Mouse (Mus musculus): ENCODE measurements around the gene Eef1akmt3.
"Not testable (repeated sequence)": the region's sequence is repeated elsewhere in the genome, so short reads cannot be mapped to it uniquely, and the experiment has no call there.

The Eef1akmt3 gene

DNA sequence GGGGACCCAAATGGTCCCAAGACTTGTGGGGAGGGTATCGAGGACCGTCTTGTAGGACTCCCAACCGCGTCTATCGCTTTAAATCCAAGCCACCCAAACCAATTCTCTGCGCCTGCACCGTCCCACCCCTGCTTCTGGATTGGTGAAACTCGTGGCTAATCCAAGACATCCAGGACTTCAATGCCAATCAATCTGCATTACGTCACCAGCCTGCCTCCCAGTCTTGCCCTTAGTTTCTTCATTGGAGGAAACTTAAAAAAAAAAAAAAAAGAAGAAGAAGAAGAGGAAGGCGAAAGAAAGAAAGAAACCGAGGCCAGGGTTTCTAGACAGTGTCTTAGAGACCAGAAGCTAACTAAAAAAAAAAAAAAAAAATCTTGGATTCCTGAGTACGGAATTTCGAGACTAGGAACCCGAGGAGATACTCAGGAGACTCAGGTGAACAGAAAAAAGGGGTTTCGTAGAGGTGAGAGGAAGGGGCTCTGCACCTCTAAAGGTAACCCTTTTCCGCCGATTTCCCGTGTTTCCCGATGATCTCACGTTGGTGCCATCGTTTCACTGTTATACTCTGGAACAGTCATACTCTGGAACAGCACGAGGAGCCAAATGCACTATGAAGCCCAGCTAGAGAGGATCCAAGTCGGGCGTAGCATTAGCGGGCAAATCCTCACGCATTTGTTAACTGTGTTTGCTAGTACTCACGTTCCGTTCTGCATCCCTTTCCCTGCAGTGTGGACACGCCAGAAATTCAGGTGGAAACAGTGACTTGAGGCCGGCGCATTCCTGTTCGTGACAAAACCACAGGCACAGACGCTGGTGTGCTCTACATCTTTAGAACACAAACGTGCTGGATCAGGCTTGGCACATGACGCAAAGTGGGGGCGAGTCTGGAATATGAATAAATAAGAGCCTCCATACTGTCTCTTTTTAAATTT, 29.1 kb upstream of the Eef1akmt3 start, which contains the start of gene Tspan31:
TSS of gene Tspan31 (minus strand) at position 75 of the 932 bp plus-strand sequence.
- peak; percentile 90 for DNase-seq

DNA sequence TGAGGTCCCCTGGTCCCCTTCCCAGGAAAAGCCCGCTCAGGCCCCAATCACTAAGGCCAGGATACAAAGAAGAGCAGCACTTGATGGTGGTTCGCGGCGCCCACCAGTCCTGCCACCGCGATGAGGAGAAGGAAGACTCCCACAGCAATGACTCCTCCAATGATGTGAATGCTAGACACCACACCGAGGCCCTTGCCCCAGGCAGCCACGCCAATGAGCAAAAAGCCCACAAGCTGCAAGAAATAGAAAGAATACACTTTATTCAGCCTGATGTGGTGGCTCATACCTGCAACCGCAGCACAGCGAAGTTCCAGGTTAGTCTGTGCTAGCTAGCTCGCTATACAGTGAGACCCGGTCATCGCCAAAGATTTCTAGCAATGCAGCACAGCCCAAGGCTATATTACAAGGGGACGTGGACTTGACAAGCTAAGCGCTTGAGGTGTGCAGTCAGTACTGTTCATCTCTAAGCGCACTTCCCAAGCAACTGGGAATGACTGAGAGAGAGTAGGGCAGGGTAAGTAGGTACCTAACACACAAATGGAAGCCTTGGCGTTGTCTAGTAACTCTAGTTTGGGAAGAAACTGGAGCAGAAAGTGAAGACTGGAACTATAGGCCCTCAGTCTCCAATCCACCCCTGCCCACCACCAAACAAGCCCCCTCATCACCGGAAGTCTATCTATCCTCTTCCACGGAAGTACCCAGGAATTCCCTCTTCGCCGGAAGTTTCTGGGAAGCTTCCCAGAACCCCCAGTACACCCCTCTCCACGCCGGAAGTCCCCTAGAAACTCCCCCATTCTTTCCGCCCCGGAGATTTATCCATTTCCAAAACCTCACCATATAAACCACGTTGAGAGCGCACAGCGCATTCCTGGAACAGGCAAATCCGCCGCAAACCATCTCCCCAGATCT, 28.2 kb upstream of the Eef1akmt3 start:
- DNase-seq = no peak

DNA sequence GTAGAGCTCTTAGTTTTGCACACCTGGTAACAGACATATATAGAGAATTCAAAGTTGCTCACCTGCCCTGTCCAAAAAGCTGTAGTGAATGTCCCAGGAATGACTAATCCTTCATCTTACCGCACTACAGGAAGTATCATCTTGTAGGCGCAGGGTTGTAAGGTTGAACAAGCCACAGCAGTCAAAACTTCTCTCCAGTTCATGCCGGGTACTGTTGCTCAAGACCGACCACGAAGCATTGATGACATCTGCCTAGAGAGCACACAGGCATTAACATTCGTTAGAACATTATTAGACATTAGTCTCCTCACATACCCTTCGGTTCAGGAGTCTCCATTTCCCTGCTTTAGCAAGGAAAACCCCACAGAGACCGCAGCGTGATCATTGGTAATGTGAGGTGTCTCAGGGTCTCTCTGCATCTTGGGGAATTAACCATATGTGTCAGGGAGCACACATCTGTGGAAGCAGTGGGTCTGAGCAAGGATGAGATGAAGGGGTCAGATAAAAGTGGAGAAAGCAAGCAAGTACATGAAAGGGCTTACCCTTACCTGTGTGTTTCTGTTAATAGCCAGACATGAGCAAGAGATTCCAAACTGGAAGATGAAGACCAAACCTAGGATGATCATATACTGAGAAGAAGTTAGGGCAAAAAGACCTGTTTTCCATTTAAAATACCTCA, 27.2 kb upstream of the Eef1akmt3 start:
- no peak for DNase-seq

GRCm38 (mm10) chr10:127066519-127067018, 25.3 kb upstream of the Eef1akmt3 start:
- DNase-seq = no peak

- no peak for DNase-seq
These were observed 24.7 kb upstream of the Eef1akmt3 start for GRCm38 (mm10) chr10:127065981-127066380.

- no peak for DNase-seq
These were observed 22.9 kb upstream of the Eef1akmt3 start for GRCm38 (mm10) chr10:127063913-127064870.

DNA sequence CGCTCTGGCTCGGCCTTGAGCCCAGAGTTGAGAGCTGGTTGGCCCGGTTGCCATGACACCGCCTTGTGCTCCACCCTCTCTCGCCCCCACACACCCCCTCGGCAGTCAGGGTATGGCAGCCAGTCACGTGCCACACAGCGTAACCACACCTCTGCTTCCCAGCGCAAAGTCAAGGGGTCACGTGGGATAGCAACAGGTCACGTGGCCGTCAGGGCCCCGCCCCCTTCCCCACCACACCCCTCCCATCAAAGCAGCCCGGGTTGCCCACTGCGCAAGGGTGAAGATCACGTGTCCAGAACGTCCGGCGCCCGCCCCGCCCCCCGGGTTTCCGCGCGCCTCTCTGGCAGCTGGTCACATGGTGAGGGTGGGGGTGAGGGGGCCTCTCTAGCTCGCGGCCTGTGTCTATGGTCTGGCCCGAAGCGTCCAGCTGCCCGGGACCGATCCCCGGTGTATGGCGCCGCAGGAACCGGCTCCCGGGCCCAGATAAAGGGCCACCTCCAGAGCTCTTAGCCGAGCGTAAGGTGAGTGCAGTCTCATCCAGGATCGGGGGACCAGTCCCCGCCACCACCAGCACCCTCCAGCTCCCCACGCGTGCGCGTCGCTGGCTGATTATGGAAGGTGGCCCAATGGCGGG, 22.0 kb upstream of the Eef1akmt3 start, which contains the start of gene Cdk4:
TSS of gene Cdk4 (plus strand) at position 296 of the 634 bp plus-strand sequence.
- peak; percentile 98 for DNase-seq

- no peak for DNase-seq
These were observed 21.2 kb upstream of the Eef1akmt3 start for GRCm38 (mm10) chr10:127062503-127062902.

- not testable (repeated sequence) for DNase-seq
These were observed 20.8 kb upstream of the Eef1akmt3 start for GRCm38 (mm10) chr10:127062101-127062500.

GRCm38 (mm10) chr10:127061513-127061912, 20.2 kb upstream of the Eef1akmt3 start:
- no peak for DNase-seq

- no peak for DNase-seq
These were observed 19.8 kb upstream of the Eef1akmt3 start for GRCm38 (mm10) chr10:127061085-127061484.

DNA sequence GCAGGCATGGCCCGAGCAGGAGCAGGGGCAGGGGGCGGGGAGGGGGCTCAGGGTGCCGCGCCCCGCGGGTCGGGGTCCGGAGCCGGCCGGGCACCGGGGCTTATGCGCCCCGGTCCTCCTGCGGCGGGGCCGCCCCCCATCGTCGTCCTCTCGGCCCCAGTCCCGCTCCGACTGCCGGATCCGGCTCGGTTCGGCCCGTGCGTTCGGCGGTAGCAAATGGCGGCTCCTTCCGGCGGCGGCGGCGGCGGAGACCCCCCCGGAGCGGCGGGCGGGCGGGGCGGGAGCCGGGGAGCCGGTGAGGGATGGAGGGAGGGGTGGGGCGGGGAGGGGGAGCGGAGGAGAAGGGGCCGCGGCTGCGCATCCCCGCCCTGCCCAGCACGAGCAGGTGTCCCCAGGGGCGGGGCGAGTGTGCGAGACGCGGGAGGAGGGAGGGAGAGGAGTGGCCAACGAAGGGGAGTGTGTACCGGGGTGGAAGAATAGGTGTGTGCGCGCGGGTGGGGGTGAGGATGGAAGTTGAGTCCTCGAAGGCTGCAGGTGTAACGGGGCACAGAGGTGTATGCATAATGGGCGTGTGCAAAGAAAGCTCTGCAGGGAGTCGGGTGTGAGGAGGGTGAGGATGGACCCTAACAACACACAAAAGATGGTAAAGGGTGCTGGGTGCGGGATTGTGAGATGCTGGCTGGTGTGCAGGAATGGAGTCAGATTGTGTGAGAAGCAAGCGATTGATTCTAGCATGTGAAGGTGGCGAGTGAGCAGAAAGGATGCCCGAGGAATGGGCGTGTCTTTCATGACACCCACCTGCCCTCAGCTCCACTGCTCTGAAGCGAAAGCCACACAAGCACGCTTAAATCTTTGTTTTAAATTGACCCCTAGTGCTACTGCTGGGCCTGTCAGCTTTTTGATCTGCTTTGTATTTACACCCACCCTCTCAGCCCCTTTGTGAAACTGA, 18.9 kb upstream of the Eef1akmt3 start, which contains the start of gene March9:
TSS of gene March9 (minus strand) at position 217 of the 949 bp plus-strand sequence.
- peak; percentile 72 for DNase-seq

DNA sequence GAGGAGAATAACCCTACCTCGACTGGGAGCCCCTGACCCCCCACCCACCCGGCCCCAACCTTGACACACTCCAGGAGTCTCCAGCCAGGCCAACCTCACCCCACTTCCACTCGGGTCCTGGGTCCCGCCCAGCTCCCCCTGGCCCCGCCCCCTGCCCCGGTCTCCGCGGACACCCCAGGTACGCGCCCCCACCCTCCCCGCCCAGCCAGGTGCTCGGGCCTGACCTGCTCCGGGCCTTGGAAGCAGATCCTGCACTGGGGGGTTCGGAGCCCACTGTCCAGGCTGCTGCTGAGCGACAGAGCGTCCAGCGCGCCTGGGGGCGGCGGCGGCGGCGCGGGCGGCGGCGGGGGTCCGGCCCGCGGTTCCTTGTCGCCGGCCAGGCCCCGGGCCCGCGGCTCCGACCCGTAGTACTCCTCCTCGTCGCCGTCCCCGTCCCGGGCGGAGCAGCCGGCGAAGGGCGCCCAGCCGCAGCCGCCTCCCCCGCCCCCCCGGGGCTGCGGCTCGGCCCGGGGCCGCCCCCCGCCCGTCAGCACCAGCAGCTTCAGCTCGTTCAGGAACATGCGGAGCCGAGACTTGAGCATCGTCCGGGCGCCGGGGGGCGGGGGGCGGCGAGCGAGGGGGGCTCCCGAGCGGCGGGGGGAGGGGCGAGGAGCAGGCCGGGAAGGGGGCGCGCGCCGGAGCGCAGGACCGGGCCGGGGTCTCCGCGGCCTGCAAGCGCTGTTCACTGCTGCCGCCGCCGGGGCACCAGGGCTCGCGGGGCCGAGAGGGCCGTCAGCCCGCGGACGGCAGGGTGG, 18.1 kb upstream of the Eef1akmt3 start:
- DNase-seq = no peak

- DNase-seq = no peak
These were observed 17.4 kb upstream of the Eef1akmt3 start for GRCm38 (mm10) chr10:127058708-127059107.

DNA sequence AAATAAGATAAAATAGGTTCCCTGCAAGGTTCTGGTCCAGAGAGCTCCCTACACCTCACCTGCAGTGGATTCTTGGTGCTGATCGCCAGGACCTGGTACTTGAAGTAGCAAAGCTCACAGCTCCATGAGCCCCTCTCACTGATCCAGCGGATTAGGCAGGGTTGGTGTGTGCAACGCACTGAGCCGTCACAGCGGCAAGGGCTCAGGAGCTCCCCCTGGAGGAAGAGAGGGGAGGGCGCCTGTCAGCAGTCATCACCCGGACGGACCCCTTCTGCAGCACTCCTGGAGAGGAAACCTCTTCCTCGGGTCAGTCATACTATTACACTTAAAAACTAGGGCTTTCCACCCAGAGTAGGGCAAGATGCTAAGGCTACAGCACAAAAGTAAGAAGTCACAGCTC, 16.8 kb upstream of the Eef1akmt3 start:
- peak; percentile 74 for DNase-seq

DNA sequence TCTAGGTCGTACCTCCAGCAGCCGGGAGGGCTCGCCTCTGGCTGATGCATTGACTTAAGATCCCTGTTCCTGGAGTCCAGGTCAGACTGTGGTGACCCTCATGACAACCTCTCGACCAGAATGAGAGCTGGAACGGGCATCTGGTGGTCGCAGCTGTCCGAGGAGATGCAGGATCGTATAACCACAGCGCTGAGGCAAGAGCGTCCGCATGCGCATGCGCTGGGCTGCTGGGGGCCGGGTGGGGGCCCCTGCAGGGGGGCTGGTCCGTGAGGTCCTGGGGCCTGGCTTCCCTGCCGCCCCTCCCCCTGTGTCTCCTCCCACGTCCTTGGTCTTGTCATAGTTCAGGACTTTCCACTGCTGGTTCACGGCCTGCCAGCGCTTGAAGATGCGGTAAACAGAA, 15.2 kb upstream of the Eef1akmt3 start:
- DNase-seq = no peak

DNA sequence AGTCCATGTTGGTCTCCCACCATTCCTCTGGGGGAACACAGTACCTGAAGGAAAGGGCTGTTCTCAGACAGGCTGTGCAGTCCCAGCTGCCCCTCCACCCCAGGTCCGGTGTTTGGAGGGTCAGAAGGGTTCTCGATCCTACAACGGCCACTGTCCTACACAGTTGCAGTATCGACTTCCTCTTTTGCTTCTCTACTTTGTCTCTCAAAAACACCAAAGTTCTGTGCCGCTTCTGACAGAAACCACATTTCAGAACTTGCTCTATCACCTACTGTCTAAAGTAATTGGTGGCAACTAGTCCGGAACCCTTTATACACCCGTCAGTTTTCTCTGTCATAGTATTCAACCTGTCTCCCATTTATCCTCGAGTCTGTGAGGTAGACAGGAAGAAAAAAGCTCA, 14.1 kb upstream of the Eef1akmt3 start:
- DNase-seq = no peak

- no peak for DNase-seq
These were observed 13.3 kb upstream of the Eef1akmt3 start for GRCm38 (mm10) chr10:127054646-127055045.

- no peak for DNase-seq
These were observed 8.8 kb upstream of the Eef1akmt3 start for GRCm38 (mm10) chr10:127050119-127050474.
